Mouse (Mus musculus) brain, embryonic 14.5 days (tissue): ENCODE results near the gene Vmn2r115.
"Not testable (repeated sequence)": the region's sequence is repeated elsewhere in the genome, so short reads cannot be mapped to it uniquely, and the experiment has no call there.

Experiments
- CTCF ChIP-seq: fragments of 200-500 bp; IDR thresholded peaks from 2 replicates; pipeline ENCODE4 v1.5.1; 2012; ENCODE audit warnings: inconsistent platforms, mild to moderate bottlenecking, moderate library complexity, borderline replicate concordance; ENCODE audit not compliant: insufficient read depth, insufficient read length; ENCODE audit errors: extremely low read depth
- POLR2A ChIP-seq: fragments of 200-500 bp; IDR thresholded peaks from 2 replicates; pipeline ENCODE4 v1.6.1; 2012; ENCODE audit warnings: mild to moderate bottlenecking, inconsistent platforms, borderline replicate concordance; ENCODE audit not compliant: poor library complexity, insufficient read depth, insufficient read length, severe bottlenecking; ENCODE audit errors: extremely low read depth

- TF ChIP-seq CTCF, POLR2A: not testable (repeated sequence)
Observed at GRCm38 (mm10) chr17:23384304-23384703, 40.8 kb downstream of the Vmn2r115 start, which contains the start of gene Vmn2r116.
